Mouse (Mus musculus): ENCODE results near the gene Gm10128. TPM values are rescaled to one million over a fixed set of nuclear protein-coding genes. Genes with fewer than 3 reads are reported as not detected.
"Not testable (repeated sequence)": the region's sequence is repeated elsewhere in the genome, so short reads cannot be mapped to it uniquely, and the experiment has no call there.

The Gm10128 gene
- total RNA-seq (2021), result not detected
- long read RNA-seq, experiment 1, result 0 reads
- long read RNA-seq, experiment 2, result 0 reads

GRCm38 (mm10) chr14:7643872-7644271 is at the start of gene Gm10128:
TSS of gene Gm10128 (minus strand) at chr14:7643972.
- not testable (repeated sequence) for DNase-seq

- DNase-seq, result not testable (repeated sequence)
Observed at GRCm38 (mm10) chr14:7681170-7681569, 37.4 kb upstream of the Gm10128 start.

- not testable (repeated sequence) for DNase-seq
Observed at GRCm38 (mm10) chr14:7662491-7662890, 18.7 kb upstream of the Gm10128 start.

- peak; percentile 2 for DNase-seq
Observed at GRCm38 (mm10) chr14:7658101-7659074, 14.6 kb upstream of the Gm10128 start.

GRCm38 (mm10) chr14:7657456-7657855 is 13.7 kb upstream of the Gm10128 start:
- not testable (repeated sequence) for DNase-seq

- DNase-seq, result not testable (repeated sequence)
Observed at GRCm38 (mm10) chr14:7595492-7595891, 48.3 kb downstream of the Gm10128 start, which contains the start of gene Gm10338. TSS of gene Gm10338 (minus strand) at chr14:7595592.

Other genes with a start within 250 kb of the Gm10128 start
- not detected for gene Gm3755, start 193.1 kb downstream of the Gm10128 start, total RNA-seq (2021)
- gene Gm3752, start 160.2 kb downstream of the Gm10128 start, total RNA-seq (2021), result under 1 TPM; 0.16 to 0.47 TPM
- 1 to 10 TPM; 3.2 to 4.4 TPM for gene Gm3558, start 75.4 kb downstream of the Gm10128 start, total RNA-seq (2021)
- not detected for gene Gm10338, start 48.4 kb downstream of the Gm10128 start, total RNA-seq (2021)
- gene Gm26661, start 147.6 kb upstream of the Gm10128 start, total RNA-seq (2021), result not detected
- 10 to 100 TPM; 29.5 to 30.8 TPM for gene Flnb, start 174.0 kb upstream of the Gm10128 start, total RNA-seq (2021)